Mouse (Mus musculus) testis, adult 2 months (tissue): ENCODE results near the gene Tec.

ENCODE experiments used
- CTCF ChIP-seq: fragments of 200-500 bp; IDR thresholded peaks from 2 replicates; pipeline ENCODE4 v1.5.1; 2012; ENCODE audit warnings: low read depth, mild to moderate bottlenecking, inconsistent platforms, low read length, moderate library complexity; ENCODE audit not compliant: control insufficient read depth, insufficient read depth, insufficient replicate concordance
- POLR2A ChIP-seq: fragments of 200-500 bp; IDR thresholded peaks from 2 replicates; pipeline ENCODE4 v1.6.1; 2012; ENCODE audit warnings: low read depth, mild to moderate bottlenecking, inconsistent platforms, low read length, moderate library complexity; ENCODE audit not compliant: control insufficient read depth

DNA sequence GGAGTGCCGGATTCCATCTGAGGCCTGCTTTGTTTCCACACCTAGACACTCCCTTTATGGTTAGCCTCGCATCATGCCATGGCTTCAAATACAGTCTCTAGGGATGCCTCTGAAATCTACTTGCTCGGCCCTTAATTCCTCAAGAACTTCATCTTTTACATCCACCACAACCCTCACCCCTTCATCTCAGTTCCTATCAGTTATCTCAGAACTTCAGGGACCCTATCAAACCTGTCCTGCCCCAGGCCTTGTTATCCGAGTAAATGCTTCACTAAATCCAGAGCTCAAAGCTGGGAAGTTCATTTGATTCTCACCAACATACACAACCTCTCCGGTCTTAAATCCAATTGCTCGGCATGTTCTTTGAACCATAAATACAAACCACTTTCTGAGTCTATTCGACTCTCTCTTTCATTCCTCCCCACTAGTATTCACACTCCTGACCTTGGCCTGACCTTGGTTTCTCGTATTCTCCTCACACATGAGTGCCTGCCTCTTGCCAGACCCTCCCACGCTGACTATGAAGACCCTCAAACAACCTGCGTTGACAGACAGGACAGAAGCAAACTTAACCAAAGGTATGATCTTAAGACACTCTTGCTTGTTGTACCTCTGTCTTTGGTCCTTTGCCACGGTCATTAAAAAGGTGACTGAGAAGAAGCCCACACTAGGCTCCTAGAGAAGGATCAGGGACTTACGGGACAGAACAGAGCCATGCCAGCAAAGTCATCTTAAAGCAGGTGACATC, 17.2 kb downstream of the Tec start:
- TF ChIP-seq CTCF (no peak), POLR2A (no peak)
